Comparison of ENCODE assay signal across 28 mouse cellular contexts in the genomic region with DNA sequence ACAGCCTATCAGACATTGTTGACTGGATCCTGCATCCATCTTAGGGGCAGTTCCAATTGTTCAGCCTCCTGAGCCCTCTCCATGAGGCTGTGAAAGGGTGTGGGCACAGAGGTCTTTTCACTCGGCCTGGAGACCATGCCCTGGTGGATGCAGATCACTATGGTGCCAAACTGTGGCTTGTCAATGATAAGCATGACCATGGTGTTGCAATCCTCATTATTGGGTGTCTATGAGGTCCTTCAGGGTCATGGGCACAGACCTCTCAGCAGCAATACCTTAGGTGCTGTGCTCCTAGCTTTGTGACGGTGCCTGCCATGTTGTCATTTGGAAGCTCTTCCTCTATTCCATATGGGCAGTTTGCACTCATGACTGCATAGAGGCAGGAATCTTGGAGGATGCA.
"Had no signal": no experiment of that assay in that cellular context is flagged by ENCODE, and none has a peak within 500 bp of the region (broad histone marks: within the 10 kb centered on the region; RNA-seq: fewer than 3 reads in every experiment).

No protein-coding gene starts in this region.

- DNase-seq: left cerebral cortex, postnatal 4 days; liver, embryonic 13.5 days; liver, postnatal 0 days; lung, adult 18-20 months; lung, adult 2 months; lung, embryonic 14.5 days; lung, postnatal 10 days; lung, postnatal 14 days; lung, postnatal 36 days; lung, postnatal 4 days; midbrain, embryonic 14.5 days had no signal

- H3K36me3 ChIP-seq: limb, embryonic 10.5 days; limb, embryonic 12.5 days; limb, embryonic 13.5 days; limb, embryonic 15.5 days; liver, embryonic 12.5 days; liver, embryonic 13.5 days; liver, embryonic 15.5 days; lung, embryonic 15.5 days; midbrain, embryonic 10.5 days; midbrain, embryonic 12.5 days; midbrain, embryonic 13.5 days; midbrain, embryonic 15.5 days; neural tube, embryonic 12.5 days had no signal

- H3K27ac ChIP-seq: left cerebral cortex, adult 2 months; limb, embryonic 10.5 days; limb, embryonic 12.5 days; limb, embryonic 13.5 days; limb, embryonic 15.5 days; liver, embryonic 12.5 days; liver, embryonic 13.5 days; liver, embryonic 14.5 days; liver, embryonic 15.5 days; lung, embryonic 15.5 days; macrophage; midbrain, embryonic 10.5 days; midbrain, embryonic 12.5 days; midbrain, embryonic 13.5 days; midbrain, embryonic 15.5 days; neural tube, embryonic 12.5 days had no signal

- H3K9ac ChIP-seq: limb, embryonic 12.5 days; limb, embryonic 13.5 days; limb, embryonic 15.5 days; liver, embryonic 12.5 days; liver, embryonic 13.5 days; liver, embryonic 14.5 days; liver, embryonic 15.5 days; liver, postnatal 0 days; lung, embryonic 14.5 days; lung, embryonic 15.5 days; midbrain, embryonic 12.5 days; midbrain, embryonic 13.5 days; midbrain, embryonic 15.5 days; neural tube, embryonic 12.5 days had no signal

- H3K4me1 ChIP-seq: limb, embryonic 15.5 days; liver, embryonic 12.5 days; liver, embryonic 13.5 days; liver, embryonic 15.5 days; lung, embryonic 15.5 days; megakaryocyte, embryonic 14.5 days; midbrain, embryonic 10.5 days; midbrain, embryonic 12.5 days; midbrain, embryonic 13.5 days; midbrain, embryonic 15.5 days; neural tube, embryonic 12.5 days had no signal

- H3K9me3 ChIP-seq: limb, embryonic 10.5 days; limb, embryonic 12.5 days; limb, embryonic 13.5 days; limb, embryonic 15.5 days; liver, embryonic 12.5 days; liver, embryonic 13.5 days; liver, embryonic 15.5 days; lung, embryonic 15.5 days; midbrain, embryonic 10.5 days; midbrain, embryonic 12.5 days; midbrain, embryonic 13.5 days; midbrain, embryonic 15.5 days; neural tube, embryonic 12.5 days had no signal

- H3K4me3 ChIP-seq: left cerebral cortex, adult 2 months; limb, embryonic 10.5 days; limb, embryonic 12.5 days; limb, embryonic 13.5 days; limb, embryonic 15.5 days; liver, embryonic 12.5 days; liver, embryonic 13.5 days; liver, embryonic 15.5 days; lung, embryonic 15.5 days; megakaryocyte, embryonic 14.5 days; midbrain, embryonic 10.5 days; midbrain, embryonic 12.5 days; midbrain, embryonic 13.5 days; midbrain, embryonic 15.5 days; myocyte; neural tube, embryonic 12.5 days had no signal

- H3K27me3 ChIP-seq: limb, embryonic 12.5 days; limb, embryonic 13.5 days; limb, embryonic 15.5 days; liver, embryonic 12.5 days; liver, embryonic 13.5 days; liver, embryonic 15.5 days; lung, embryonic 15.5 days; megakaryocyte, embryonic 14.5 days; midbrain, embryonic 12.5 days; midbrain, embryonic 13.5 days; midbrain, embryonic 15.5 days; neural tube, embryonic 12.5 days had no signal
